Mouse (Mus musculus): ENCODE data around the gene Gm10801.
"Not testable (repeated sequence)": the region's sequence is repeated elsewhere in the genome, so short reads cannot be mapped to it uniquely, and the experiment has no call there.

The Gm10801 gene

GRCm38 (mm10) chr2:98661937-98662336 lies at the start of gene Gm10801:
Gene Gm10801 (plus strand): TSS chr2:98662237.
- not testable (repeated sequence) for DNase-seq (ENCODE audit: extremely low spot score)

DNA sequence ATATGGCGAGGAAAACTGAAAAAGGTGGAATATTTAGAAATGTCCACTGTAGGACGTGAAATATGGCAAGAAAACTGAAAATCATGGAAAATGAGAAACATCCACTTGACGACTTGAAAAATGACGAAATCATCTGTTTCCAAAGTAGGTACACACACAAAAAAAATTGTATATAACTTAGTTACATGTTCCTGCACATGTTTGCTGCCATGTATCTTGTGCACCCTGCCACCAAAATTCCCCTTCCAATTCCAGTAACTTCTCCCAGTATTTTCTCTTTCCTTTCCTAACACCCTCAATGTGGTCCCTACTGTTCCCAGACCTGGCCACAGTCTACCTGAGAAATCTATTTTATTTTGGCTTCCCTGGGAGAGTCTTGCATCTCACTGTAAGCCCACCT lies 5.2 kb downstream of the Gm10801 start, which contains the start of gene Gm10800:
Gene Gm10800, minus strand, starts transcription at position 101 of the 400 bp plus-strand sequence.
- DNase-seq (ENCODE audit: extremely low spot score): not testable (repeated sequence)

DNA sequence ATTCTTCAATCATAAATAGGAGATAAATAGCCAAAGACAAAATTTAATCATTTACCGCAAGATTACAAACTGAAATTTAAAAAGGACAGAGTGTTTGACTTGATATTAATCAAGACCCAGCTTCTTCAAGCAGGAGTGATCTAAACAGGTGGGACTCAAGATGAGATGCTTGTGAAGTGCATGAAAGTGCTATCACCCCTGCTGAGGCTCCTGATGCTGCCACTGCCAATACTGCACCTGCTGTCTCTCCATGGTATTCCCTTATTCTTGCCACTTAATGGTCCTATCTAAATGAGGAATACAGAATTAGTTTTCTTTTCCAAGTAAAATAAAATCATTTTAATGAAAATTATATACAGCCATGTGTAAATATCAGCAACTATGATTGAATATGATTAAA lies 35.5 kb downstream of the Gm10801 start:
- no peak for DNase-seq (ENCODE audit: extremely low spot score)
